Mouse (Mus musculus) midbrain, embryonic 13.5 days (tissue): ENCODE results near the gene Gm29866. TPM values are rescaled to one million over a fixed set of nuclear protein-coding genes. Genes with fewer than 3 reads are reported as not detected.
"Not testable (repeated sequence)": the region's sequence is repeated elsewhere in the genome, so short reads cannot be mapped to it uniquely, and the experiment has no call there.

Source experiments
- ATAC-seq: fragments of 200-750 bp; cut with Nextera tagmentation; 2 replicates; pipeline ENCODE4 v1.8.0; 2017; ENCODE audit warnings: mild to moderate bottlenecking, moderate TSS enrichment, moderate library complexity
- H3K27ac ChIP-seq: fragments of 300-500 bp; sonication (generic); 2 replicates; pipeline ENCODE4 v1.5.1; 2015; ENCODE audit warnings: inconsistent platforms, mild to moderate bottlenecking, moderate library complexity
- H3K27me3 ChIP-seq: fragments of 300-500 bp; sonication (generic); 2 replicates; pipeline ENCODE4 v1.6.1; 2015; ENCODE audit warnings: mild to moderate bottlenecking, inconsistent platforms
- H3K36me3 ChIP-seq: fragments of 300-500 bp; sonication (generic); 2 replicates; pipeline ENCODE4 v1.6.1; 2015; ENCODE audit warnings: mild to moderate bottlenecking, inconsistent platforms
- H3K4me1 ChIP-seq: fragments of 300-500 bp; sonication (generic); replicated peaks from 2 replicates; pipeline ENCODE4 v1.6.1; 2015; ENCODE audit warnings: inconsistent platforms
- H3K4me2 ChIP-seq: fragments of 300-500 bp; sonication (generic); replicated peaks from 2 replicates; pipeline ENCODE4 v1.6.1; 2015; ENCODE audit warnings: moderate library complexity, mild to moderate bottlenecking, inconsistent platforms
- H3K4me3 ChIP-seq: fragments of 300-500 bp; sonication (generic); replicated peaks from 2 replicates; pipeline ENCODE4 v1.5.1; 2015; ENCODE audit warnings: mild to moderate bottlenecking, inconsistent platforms
- H3K9ac ChIP-seq: fragments of 300-500 bp; sonication (generic); replicated peaks from 2 replicates; pipeline ENCODE4 v1.6.1; 2015; ENCODE audit warnings: mild to moderate bottlenecking, inconsistent platforms
- H3K9me3 ChIP-seq: fragments of 300-500 bp; sonication (generic); 2 replicates; pipeline ENCODE4 v1.6.1; 2016; ENCODE audit warnings: mild to moderate bottlenecking, inconsistent platforms
- WGBS: fragments of 180-500 bp; shearing (Covaris S2); methylation state at CpG from one replicate; pipeline ENCODE4 v1.1.7; 2015; 5-methylcytosine and 5-hydroxymethylcytosine counted together
- polyA plus RNA-seq: library from polyadenylated mRNA; unstranded; fragments of >200 nt; fragmentation: Nextera tagmentation; extraction: Ambion mirVana; gene quantifications from 2 replicates; pipeline ENCODE4 v1.2.1, GENCODE M21; 2015

Gm29866 gene
- polyA plus RNA-seq: not detected in 2 replicates

- WGBS: no CpG with 5 or more reads among the region's 6 CpGs
- not testable (repeated sequence) for H3K9me3 ChIP-seq, H3K36me3 ChIP-seq, H3K4me3 ChIP-seq, H3K4me2 ChIP-seq, H3K27ac ChIP-seq, H3K9ac ChIP-seq, ATAC-seq, H3K4me1 ChIP-seq, H3K27me3 ChIP-seq
These were observed at the start of gene Gm29866 for GRCm38 (mm10) chrY:20993557-20993956. TSS of gene Gm29866 (minus strand) at chrY:20993657.

Other genes starting within 250 kb of the Gm29866 start
- gene Gm20909, start 170.9 kb upstream of the Gm29866 start, polyA plus RNA-seq: not detected in 2 replicates
- gene Gm20865, start 247.9 kb upstream of the Gm29866 start, polyA plus RNA-seq: not detected in 2 replicates